In the genomic region with DNA sequence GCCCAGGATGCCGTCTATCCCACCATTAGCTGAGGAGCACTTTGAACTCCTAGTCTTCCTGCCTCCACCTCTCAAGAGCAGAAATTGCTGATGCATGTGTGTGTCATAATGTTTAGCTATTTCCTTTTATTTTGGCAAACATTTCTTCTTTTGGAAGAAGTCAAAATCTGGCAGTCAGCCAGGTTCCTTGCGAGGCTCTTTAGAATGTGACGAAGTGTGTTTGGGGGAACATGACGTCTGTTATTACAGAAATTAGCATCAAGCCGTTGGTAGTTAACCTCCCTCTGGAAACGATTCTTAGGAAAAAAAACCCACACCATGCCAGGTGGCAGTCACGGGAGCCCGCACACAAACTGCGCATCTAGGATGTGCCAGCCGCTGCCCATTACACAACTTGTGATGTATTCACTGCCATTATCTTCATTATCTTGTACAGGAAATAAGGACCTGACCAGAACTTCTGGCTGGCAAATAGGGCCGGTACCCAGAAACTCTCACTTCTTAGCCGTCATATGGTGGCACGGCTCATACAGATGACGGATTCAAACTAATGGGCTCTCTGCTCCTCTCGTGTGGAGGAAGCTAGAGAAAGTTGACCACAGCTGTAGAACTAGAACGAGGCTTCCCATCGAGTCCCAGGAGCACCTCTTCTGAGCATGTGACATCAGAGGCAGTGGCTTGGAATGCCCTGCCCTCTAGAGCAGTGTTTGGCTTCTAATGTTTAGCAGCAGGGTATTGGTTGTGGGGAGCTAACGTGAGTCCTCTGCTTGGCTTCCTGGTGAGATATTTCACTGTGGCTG, we compare ENCODE assay signal across 9 mouse cellular contexts.
DNase-seq lines count a peak whose midpoint lies in the region; ATAC-seq lines count a peak whose summit lies in the region.
"Had no signal": no experiment of that assay in that cellular context is flagged by ENCODE, and none has a peak within 500 bp of the region (broad histone marks: within the 10 kb centered on the region; RNA-seq: fewer than 3 reads in every experiment).

No protein-coding gene starts in this region.

- H3K27me3 ChIP-seq in intestine, embryonic 15.5 days (replicated peaks): no peaks in the 10 kb centered on the region
- H3K27me3 ChIP-seq: limb, embryonic 13.5 days had no signal

- no peaks in the 10 kb centered on the region for H3K9me3 ChIP-seq in intestine, embryonic 15.5 days

- H3K9ac ChIP-seq in intestine, embryonic 15.5 days: no peak overlapping the region
- H3K9ac ChIP-seq: limb, embryonic 13.5 days had no signal

- H3K27ac ChIP-seq in intestine, embryonic 15.5 days: peak overlapping the region; percentile 44
- H3K27ac ChIP-seq: limb, embryonic 13.5 days had no signal

- peak; percentile 44 for ATAC-seq in intestine, embryonic 15.5 days
- ATAC-seq in megakaryocyte progenitor cell, adult 5-6 weeks (replicated peaks; ENCODE audit: poor library complexity): peak; percentile 66

- peaks cover 11% of the 10 kb centered on the region for H3K4me1 ChIP-seq in intestine, embryonic 15.5 days (replicated peaks)

- no peak overlapping the region for H3K4me2 ChIP-seq in intestine, embryonic 15.5 days (replicated peaks)
- H3K4me2 ChIP-seq: limb, embryonic 13.5 days had no signal

- WGBS in intestine, embryonic 15.5 days: 35% methylated on average over 18 of the region's 18 CpGs

- no peak overlapping the region for H3K4me3 ChIP-seq in intestine, embryonic 15.5 days (replicated peaks)
- H3K4me3 ChIP-seq: limb, embryonic 13.5 days had no signal

- peak; percentile 8 to 29 for DNase-seq in layer of hippocampus, adult 18-20 months (ENCODE audit: low spot score in 2 of 2)
- no peak for DNase-seq in layer of hippocampus, postnatal 14 days (ENCODE audit: low spot score in 2 of 2)
- DNase-seq in NIH3T3 (ENCODE audit: low read depth): peak; percentile 28
- DNase-seq in thymus, postnatal 14 days: no peak
- no peak for DNase-seq in adrenal gland, adult 2 months
- no peak for DNase-seq in layer of hippocampus, postnatal 10 days (ENCODE audit: low spot score in 2 of 2)

- H3K36me3 ChIP-seq in intestine, embryonic 15.5 days: no peaks in the 10 kb centered on the region

Comparison
In these comparisons a context has a peak if more than half of its experiments do, and no peak if none do; other contexts are left out.
1. DNase-seq: peak in layer of hippocampus, adult 18-20 months (2 of 2) and NIH3T3 (single experiment); none in layer of hippocampus, postnatal 14 days (0 of 2), thymus, postnatal 14 days (single experiment), adrenal gland, adult 2 months (single experiment) and layer of hippocampus, postnatal 10 days (0 of 2).